Mouse (Mus musculus) C2C12 (cell line): ENCODE measurements around the gene Tmem185b.

Experiments
- CEBPB ChIP-seq: IDR thresholded peaks from one replicate; pipeline ENCODE4 v1.6.1; 2011; ENCODE audit warnings: low read depth, mild to moderate bottlenecking, control low read depth, moderate library complexity
- CTCF ChIP-seq: IDR thresholded peaks from one replicate; pipeline ENCODE4 v1.5.1; 2011; ENCODE audit not compliant: control insufficient read depth, insufficient read depth, insufficient read length
- MAX ChIP-seq: IDR thresholded peaks from one replicate; pipeline ENCODE4 v1.6.1; 2011; ENCODE audit warnings: mild to moderate bottlenecking, control low read depth
- MYOD1 ChIP-seq: IDR thresholded peaks from one replicate; pipeline ENCODE4 v1.6.1; 2011; ENCODE audit warnings: low read depth; ENCODE audit not compliant: control insufficient read depth, insufficient read length
- USF1 ChIP-seq: IDR thresholded peaks from one replicate; pipeline ENCODE4 v1.6.1; 2011; ENCODE audit warnings: low read depth, mild to moderate bottlenecking, control low read depth, moderate library complexity

DNA sequence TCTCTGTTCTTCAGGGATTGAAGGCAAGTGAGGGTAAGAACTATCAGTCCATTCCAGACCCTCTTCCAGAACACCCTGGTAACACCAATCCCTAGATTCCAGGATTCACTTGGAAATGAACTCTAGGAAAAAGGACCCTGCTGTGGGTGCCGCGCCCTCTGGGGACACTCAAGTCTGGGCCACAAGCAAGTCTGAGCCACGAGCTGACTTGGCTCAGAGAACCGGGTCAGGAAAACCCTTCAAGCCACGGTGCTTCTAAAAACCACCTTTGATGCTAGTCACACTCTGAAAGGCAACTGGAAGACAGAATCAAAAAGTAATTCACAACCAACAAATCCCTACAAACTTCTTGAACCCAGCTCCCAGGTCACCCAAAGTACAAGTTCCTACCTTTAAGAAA is 22.2 kb upstream of the Tmem185b start:
- TF ChIP-seq CTCF (no peak), MYOD1 (no peak), MAX (no peak), USF1 (no peak), CEBPB (no peak)
